Mouse (Mus musculus) testis, postnatal 10 days (tissue): ENCODE results near the gene Arid3b.

Experiments used
- DNase-seq: peaks from one replicate; pipeline ENCODE4 v3.0.0; 2021; ENCODE audit warnings: low spot score

Gene Arid3b

GRCm38 (mm10) chr9:57775736-57776135 lies 60.9 kb downstream of the Arid3b start:
- DNase-seq: no peak

DNA sequence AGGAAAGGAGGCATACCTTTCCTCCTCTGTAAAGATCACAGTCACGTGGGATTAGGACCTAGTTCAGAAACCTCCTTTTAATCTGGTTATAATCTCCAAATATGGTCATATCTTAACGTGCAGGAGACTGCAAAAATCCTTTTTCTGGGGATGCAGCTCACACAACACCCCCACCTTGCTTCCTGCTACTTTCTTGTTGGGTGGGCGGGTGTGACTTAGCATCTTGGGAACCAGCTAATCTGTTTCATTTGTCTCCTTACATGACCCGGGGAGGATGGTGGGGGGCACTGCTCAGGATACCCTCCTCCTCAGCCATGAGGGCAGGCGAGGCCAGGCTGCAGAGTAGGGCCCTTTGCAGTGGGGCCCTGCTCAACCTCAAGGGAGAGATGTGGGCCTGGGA lies 61.6 kb downstream of the Arid3b start:
- no peak for DNase-seq

DNA sequence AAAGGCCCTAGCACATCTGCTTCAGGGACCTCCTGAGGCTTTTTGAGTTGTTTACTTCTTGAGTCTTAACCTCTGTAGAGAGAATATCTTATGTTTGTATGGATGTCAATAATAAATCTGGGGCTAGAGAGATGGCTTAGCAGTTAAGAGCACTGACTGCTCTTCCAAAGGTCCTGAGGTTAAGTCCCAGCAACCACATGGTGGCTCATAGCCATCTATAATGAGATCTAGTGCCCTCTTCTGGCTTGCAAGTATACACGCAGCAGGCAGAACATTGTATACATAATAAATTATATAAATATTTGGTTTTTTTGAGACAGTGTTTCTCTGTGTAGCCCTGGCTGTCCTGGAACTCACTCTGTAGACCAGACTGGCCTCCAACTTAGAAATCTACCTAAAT lies 62.4 kb downstream of the Arid3b start:
- DNase-seq: no peak

DNA sequence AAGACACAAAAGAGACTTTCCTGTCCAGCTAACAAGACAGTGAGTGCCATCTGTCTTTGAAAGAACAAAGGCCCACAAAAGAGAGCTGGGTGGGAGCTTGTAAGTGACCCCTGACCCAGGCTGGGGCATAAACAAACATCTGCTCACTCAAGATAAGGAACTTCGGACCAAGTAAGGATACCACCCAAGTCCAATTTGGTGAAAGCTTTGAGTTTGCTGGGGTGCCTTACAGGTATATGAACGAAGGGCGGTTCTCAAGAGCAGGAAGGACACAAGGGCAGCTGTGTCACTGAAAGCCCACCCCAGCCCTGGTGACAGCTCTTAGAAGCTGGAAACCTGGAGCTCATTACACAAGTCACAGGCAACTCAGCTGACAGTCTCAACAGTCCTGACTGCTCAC lies 62.8 kb downstream of the Arid3b start:
- no peak for DNase-seq

DNA sequence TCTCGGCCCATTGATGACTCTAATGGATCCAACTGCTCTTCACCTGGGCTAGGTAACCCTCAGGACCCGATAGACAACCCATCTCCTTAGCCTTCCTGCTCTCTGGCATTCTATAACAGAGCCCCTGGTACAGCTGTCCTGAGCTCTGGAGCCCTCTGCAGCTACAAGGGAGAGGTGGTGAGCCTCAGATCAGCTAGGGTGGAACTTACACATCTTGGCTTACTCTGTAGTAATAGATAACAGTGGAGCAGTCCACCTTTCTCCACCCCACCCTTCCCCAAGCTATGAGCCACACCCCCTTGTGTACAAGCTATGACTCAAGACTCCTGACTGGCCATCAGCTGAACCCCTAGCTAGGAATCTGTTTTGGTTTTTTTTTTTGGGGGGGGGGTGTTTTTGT lies 65.8 kb downstream of the Arid3b start:
- no peak for DNase-seq

DNA sequence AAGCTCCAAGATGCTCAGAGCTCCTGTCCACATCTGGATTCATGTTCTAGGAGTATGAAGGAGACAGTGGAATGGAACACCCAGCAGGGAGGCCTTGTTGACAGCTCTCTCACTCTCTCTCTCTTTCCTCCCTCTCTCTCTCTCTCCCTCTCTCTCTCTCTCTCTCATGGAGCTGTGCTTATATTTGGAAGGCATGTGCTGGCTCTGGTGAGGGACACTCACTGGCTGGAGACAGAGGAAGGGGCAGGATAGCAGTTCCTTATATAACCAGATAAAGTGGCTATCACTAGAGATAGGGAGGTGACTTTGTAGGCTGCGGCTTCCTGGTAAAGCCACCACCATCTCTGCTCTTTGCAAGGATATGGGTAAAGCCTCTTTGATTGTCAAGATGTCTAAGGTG lies 66.4 kb downstream of the Arid3b start:
- no peak for DNase-seq

DNA sequence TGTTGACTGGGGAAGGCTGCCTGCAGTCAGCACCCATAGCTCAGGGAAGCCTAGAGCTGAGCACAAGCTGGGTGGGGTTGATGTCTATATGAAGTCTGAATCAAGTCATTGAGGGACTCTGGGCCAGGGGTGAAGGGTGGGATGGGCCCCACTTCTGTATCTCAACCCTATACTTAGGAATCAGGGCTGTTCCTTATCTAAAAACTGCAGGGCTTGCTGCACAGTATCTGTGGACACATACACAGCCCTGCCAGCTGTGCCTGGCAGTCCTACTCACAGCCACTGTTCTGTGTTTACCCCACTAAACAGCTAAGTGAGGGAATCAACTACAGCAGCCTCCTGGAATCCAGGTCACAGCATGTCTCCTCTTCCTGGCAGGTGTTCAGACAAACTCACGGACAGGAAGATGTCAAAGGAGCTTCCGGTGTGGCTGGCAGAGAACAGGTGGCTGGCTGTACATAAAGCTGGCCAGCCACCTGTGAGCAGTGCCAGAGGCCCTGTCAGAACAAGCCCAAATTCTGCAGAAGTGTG lies 67.0 kb downstream of the Arid3b start:
- DNase-seq: no peak

DNA sequence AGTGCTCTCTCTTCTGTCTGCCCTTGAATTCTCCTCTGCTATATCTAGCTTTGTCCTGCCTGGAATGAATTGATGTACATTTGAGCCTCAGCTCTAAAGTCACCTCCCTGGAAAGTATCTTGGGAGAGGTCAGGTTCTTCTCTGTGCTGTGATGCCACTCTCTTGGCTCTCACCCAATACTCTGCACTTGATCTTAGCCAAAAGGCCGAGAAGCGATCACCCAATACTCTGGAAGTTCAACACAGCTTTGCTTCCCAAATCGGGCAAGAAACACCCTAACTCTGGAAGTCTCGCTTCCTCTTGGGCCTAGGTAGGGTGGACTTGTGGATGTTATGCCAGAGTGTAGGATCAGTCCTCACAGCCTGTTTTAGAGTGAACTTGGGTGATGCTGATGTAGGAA lies 69.4 kb downstream of the Arid3b start:
- no peak for DNase-seq

DNA sequence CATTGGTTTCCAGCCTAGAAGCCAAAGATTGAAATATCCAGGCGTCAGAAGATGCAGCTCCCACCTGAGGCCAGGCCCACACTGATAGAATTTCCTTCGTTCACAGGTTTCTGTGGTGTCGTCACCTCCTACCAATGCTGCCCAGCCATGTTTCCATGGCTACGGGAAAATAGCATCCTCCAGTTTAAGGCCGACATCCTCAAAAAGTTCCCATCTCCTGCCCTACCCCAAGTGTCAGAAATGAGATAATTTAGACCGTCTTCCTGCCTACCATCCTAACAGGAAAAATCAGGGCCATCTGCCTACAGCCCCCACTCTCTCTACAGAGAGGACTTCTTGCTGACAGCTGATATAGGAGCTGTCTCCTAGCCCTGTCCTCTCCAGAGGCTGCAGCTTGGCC lies 70.2 kb downstream of the Arid3b start:
- DNase-seq: no peak

- DNase-seq: peak; percentile 81
Observed at GRCm38 (mm10) chr9:57765364-57766351, 70.9 kb downstream of the Arid3b start, which contains the start of gene Clk3. Clk3 (minus strand) TSS chr9:57765860.

GRCm38 (mm10) chr9:57764974-57765363 lies 71.6 kb downstream of the Arid3b start:
- peak; percentile 96 for DNase-seq

GRCm38 (mm10) chr9:57764147-57764973 lies 72.2 kb downstream of the Arid3b start:
- peak; percentile 91 for DNase-seq

- peak; percentile 66 for DNase-seq
Observed at GRCm38 (mm10) chr9:57762563-57762991, 74.0 kb downstream of the Arid3b start.

- no peak for DNase-seq
Observed at GRCm38 (mm10) chr9:57761563-57762551, 74.7 kb downstream of the Arid3b start.

- peak; percentile 60 for DNase-seq
Observed at GRCm38 (mm10) chr9:57760416-57761146, 76.0 kb downstream of the Arid3b start.

DNA sequence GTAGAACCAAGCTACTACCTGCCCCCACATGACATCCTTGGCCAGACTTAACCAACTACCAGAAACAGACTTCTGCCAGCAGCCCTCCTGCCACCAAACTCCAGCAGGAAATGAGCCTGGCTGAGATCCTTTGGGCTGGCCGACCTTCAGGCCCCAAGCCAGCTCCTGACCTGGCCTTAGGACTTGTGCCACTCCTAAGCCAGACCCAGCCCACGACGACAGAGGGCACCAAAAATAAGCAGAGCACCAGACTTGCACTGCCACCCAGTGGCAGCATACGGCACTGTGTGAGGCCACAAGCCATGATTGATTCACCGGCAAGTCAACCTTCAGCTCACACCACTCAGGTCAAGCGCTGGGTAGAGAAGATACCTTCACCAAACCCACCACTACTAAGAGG lies 77.3 kb downstream of the Arid3b start:
- peak; percentile 83 for DNase-seq

DNA sequence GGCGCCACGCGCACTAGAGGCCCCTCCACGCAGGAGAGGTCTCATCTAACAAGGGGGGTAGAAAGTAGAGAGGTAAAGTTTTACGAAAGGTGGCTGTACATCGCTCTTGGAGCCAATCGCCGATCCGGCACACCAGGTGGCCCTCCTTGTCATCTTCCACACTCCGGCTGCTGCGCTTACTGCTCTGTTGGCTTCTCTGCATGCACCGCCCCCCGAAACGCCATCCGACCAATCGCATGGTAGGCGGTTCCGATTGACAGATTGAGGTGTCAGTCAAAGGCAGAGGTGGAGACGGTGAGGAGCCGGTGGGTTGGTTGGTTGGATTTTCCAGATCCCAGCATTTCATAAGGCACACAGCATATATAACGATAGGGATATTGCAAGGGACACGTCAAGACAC lies 78.1 kb downstream of the Arid3b start:
- no peak for DNase-seq

- no peak for DNase-seq
Observed at GRCm38 (mm10) chr9:57757578-57757977, 79.0 kb downstream of the Arid3b start.

GRCm38 (mm10) chr9:57750901-57751300 lies 85.7 kb downstream of the Arid3b start:
- DNase-seq: no peak

DNA sequence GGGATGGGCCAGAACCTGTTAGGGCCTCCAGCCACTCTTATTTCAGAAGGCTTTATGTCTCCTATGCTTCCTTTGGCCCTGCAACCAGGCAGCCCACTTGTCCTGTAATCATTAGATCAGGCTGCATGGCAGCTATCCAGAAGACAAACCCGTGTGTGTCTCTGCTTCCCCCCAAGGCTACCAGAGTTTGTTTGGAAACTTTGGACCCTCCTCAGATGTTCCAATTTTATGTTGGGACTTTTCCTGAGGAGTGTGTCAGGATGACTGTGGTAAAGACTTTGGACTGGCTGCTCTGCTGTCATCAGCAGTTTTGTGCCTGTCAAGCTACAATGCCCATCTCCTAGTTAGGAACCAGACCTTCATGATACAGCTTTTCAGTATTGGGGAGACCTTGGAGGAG lies 87.8 kb downstream of the Arid3b start:
- DNase-seq: no peak

GRCm38 (mm10) chr9:57748137-57748536 lies 88.5 kb downstream of the Arid3b start:
- no peak for DNase-seq
